Mouse (Mus musculus): Measurements from ENCODE around the gene Serpinh1.

Gene Serpinh1

GRCm38 (mm10) chr7:99326128-99326527 lies 26.9 kb downstream of the Serpinh1 start:
- DNase-seq (ENCODE audit: low spot score in 2 of 2) = no peak

DNA sequence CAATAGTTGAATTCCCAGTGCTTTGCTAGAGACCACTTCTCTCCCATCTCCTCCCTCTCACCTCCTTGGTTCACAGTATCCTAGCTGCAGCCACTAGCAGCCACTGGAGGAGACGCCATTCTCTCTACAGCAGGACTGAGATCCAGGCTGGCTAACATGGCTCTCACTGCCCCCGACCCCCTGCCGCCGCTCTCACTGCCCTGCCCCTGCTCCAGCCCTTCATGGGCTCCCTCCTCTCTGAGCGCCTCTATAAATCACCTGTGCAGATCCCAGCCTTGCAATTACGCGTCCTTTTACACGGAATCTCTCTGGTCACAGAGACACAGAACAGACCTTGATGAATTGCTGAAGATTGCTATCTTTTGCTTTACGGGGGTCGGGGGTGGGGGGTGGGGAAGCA lies 28.2 kb downstream of the Serpinh1 start:
- DNase-seq (ENCODE audit: low spot score in 2 of 2) = no peak

DNA sequence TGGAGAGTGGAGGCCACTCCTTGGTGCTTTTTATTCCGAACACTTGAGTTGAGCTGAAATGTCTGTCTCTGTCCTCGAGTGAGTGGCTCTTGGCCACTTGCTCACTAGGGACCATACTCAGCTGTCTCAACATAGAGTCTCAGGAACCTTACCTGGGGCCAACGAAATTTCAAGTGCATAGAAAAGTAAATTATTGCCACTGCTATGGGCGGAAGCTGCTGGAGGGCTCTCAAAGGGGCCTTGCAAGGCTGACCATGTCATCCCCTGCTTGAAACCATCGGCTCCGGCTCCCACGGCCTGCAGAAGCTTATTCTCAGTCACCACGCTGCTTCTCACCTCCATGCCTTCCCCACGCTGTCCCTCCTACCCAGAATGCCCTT lies 29.7 kb downstream of the Serpinh1 start:
- DNase-seq (ENCODE audit: low spot score in 2 of 2) = no peak

DNA sequence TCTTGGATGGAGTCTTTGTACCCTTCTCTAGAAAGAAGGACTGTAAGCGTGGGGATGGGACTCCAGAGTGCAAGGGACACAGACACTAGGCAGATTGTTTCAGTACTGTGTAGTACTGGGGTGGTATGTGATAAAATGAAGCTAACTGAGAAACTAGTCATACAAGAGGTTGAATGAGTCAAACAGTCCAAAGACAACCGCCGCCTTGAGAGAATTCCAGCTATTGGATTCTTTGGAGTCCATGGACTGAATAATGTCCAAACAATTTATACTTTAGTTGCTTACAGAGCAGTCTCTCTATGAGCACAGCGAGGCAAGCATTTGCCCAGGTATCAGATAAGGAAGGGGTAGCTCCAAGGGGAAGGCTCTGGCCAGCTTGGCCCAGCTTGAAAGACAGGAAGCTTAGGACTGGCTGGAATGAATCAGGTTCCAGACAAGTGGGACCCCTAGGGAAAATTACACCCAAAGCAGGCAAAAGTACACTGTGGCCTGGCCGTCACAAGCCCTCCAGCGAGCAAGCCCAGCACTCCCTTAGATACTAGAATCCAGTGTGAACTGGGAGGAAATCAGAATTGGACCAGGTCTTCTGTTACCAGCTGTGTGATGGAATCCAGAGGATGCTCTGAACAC lies 30.2 kb downstream of the Serpinh1 start:
- DNase-seq (ENCODE audit: low spot score in 2 of 2) = no peak

GRCm38 (mm10) chr7:99320524-99320923 lies 32.5 kb downstream of the Serpinh1 start:
- DNase-seq (ENCODE audit: low spot score in 2 of 2) = no peak

DNA sequence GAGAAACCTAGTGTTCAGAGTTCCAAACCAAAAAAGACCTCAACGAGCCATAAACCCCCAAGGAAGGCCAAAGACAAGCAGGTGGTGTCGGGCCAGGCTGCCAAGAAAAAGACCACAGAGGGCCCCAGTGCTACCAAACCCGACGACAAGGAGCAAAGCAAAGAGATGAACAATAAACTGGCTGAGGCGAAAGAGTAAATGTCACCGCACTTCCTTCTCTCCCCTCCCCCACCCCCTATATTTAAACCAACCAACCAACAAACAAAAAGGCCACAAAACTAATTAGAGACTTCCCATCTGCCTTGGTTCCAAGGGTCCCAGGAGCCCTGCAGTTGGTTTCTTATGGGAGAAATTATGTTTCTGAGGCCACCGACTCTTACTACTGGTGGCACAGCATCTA lies 35.6 kb downstream of the Serpinh1 start:
- DNase-seq (ENCODE audit: low spot score in 2 of 2) = no peak

DNA sequence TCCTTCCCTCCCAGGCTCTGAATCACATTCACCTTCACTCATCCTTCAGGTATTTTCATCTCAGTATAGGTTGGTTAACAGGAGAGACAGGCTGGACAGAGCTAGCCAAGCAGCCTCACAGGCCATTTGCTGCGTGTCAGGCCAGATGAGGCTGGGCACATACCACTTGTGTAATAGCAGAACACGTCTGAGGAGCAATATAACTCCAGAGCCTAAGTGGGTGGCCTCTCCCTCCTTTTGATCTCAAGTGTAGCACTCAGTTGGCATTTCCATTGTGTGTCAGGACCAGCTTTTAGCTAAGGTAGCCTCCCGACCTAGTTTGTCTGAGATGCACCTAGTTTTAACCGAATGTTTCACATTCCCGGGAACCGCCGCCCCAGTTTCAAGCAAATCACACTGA lies 36.8 kb downstream of the Serpinh1 start:
- DNase-seq (ENCODE audit: low spot score in 2 of 2) = no peak

DNA sequence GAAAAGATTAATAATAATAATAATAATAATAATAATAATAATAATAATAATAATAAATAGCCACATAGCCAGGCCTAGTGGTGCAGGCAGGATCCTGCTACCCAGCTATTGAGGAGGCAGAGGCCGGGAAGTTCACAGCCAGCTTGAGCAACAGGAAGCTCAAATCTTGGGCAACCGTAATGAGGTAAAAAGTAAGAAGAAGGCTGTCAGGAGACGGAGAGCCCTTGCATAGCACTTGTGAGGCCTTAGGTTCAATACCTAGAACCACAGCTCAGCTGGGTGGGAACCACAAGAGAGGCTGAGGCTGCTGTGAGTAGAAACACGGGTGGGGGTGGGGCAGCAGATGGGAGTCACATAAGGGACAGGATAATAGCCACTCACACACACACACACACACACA lies 38.5 kb downstream of the Serpinh1 start:
- DNase-seq (ENCODE audit: low spot score in 2 of 2) = no peak

DNA sequence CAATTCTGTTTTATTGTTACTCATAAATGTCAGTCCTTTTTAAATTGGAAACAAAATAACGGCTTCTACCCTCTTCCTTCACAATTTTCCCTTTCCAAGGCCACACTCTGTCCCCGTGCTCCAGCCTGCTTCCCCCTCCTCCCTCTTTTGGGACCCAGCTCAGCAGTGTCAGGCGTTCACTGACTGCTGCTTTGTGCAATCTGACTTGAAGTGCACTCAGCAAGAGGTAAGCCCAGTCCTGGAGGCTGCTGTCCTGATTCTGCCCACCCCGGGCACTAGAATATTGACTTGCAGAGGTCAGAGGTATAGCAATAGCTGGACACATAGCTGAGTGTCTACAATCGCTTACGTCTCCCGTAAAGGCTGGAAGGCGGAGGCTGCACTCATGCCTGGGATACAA lies 39.8 kb downstream of the Serpinh1 start:
- no peak for DNase-seq (ENCODE audit: low spot score in 2 of 2)

GRCm38 (mm10) chr7:99312671-99313143 lies 40.3 kb downstream of the Serpinh1 start:
- DNase-seq (ENCODE audit: low spot score in 2 of 2) = no peak

GRCm38 (mm10) chr7:99312058-99312457 lies 41.0 kb downstream of the Serpinh1 start:
- no peak for DNase-seq (ENCODE audit: low spot score in 2 of 2)

DNA sequence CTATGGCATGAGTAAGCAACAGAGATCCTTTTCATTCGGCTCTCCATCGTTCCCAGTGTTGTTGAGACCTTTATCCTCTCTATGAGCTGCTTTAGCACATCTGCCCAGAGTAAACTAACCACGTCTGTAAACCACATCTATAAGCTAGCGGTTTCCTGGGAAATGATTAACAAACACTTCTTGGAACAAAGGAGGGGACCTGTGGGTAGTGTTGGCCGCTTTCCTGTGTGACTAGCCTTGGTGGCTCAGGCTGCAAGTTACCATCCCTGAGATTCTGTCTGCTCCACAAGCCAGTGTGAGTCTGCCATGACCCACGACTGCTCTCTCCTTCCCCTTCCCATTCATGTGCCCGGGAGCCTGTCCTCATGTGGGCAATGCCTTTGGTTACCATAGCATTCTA lies 41.6 kb downstream of the Serpinh1 start:
- DNase-seq (ENCODE audit: low spot score in 2 of 2) = no peak

DNA sequence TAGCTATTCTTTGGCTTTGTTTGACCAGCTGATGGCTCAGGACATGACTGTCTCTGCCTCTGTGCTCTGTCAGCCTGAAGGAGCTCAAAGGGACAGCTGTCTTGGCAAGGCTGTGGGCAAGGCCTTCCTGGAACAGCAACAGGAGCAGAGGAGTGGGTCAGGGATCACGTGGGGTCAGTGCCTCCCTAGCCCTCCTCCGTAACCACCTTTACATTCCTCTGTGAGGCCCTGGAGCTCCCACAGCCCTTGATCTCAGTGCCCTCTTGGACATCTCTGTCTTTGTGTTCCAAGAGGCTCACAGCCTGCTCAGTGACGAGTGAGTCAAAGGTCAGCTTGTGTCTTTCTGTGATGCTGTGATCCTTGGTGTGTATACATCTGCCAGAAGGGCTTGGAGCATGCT lies 46.4 kb downstream of the Serpinh1 start:
- no peak for DNase-seq (ENCODE audit: low spot score in 2 of 2)

DNA sequence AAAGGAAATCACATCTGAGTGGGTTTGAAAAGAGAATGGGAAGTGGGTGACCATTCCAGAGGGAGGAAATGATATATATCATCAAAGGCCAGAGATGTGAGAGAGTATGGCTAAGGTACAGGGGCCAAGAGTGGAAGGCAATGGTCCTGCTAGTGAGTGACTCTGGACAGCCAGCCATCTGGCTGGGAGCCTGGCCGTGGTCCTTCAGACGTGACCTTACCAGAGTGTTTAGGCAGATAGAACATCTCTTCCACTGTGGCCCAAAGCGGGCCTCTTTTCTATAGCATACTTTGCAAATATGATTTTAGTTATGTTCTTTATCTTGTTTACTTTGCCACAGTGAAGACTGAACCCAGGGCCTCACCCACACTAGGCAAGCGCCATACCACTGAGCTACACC lies 47.4 kb downstream of the Serpinh1 start:
- no peak for DNase-seq (ENCODE audit: low spot score in 2 of 2)

DNA sequence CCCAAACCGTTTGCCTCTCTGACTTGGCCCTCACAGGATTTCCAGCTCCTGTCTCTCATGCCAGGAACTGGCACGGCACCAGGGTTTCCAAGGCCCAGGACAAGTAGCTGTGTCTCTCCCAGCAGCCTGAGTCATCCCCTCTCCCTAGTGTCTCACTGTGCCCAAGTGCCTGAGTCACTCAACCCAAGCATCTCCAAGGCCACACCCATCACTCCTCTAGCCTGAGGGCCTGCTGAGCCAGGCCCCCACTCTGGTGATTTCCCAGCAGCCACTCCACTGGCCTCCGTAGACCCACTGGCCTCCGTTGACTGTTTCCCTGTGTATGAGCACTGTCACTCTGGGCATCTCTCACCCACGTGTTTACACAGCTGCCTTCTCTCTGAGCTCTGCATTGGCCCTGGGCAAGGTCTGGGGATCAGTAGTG lies 48.1 kb downstream of the Serpinh1 start:
- DNase-seq (ENCODE audit: low spot score in 2 of 2) = no peak

- no peak for DNase-seq (ENCODE audit: low spot score in 2 of 2)
Measured at GRCm38 (mm10) chr7:99304029-99304428, 49.0 kb downstream of the Serpinh1 start.

DNA sequence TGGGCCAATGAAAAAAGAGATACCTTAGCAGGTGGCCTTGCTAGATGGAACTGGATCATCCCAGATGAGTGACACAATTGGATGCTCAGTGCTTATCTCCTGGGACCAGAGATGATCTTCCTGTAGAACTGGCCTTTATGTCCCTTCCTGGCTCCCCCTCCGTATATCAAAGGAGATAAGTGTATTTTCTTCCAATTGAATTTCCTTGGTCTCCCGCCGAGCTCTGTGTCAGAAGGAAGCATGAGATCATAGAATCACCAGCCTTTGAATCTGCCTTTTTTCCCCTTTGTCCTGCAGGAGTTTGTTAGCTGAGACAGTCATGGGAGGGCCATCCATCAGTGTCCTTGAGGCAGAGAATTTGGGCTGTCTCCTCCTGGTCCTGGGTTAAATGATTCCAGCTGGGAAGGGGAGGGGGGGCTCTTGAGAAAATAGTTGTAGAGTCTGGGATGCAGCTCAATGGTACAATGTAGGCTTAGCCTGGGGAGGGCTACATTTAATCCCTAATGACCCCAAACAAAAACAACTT lies 52.3 kb downstream of the Serpinh1 start:
- no peak for DNase-seq (ENCODE audit: low spot score in 2 of 2)
